Mouse (Mus musculus): ENCODE data around the gene Habp2. TPM values are rescaled to one million over a fixed set of nuclear protein-coding genes. Genes with fewer than 3 reads are reported as not detected.

Gene Habp2
- total RNA-seq (2014; fragmentation: Nextera tagmentation) (not detected in 2 replicates), total RNA-seq (2017) (not detected in 2 replicates)

DNA sequence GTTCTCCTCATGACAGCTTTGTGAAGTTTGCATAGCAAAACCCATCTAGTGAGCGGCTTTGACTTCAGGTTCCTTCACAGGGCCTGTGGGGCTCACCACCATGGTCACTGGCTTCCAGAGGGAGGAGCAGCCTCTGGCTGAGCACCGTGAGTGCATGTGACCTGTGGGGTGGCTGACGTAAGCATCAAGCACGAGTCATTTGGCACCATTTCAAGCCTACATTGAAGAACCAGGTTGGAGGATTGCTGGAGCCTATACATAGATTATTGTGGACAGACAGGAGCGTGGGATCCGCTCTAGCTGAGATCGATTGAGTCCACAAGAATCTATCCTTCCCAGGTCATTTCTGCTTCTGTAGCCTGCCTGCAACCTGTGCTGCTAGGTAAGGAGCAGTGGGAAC lies at the start of gene Habp2:
Gene Habp2, plus strand, starts transcription at position 272 of the 400 bp plus-strand sequence.
- no peak for ATAC-seq (replicated peaks; ENCODE audit: poor library complexity, severe bottlenecking)

GRCm38 (mm10) chr19:56238501-56238900 lies 48.4 kb upstream of the Habp2 start:
- no peak for ATAC-seq (replicated peaks; ENCODE audit: poor library complexity, severe bottlenecking)

DNA sequence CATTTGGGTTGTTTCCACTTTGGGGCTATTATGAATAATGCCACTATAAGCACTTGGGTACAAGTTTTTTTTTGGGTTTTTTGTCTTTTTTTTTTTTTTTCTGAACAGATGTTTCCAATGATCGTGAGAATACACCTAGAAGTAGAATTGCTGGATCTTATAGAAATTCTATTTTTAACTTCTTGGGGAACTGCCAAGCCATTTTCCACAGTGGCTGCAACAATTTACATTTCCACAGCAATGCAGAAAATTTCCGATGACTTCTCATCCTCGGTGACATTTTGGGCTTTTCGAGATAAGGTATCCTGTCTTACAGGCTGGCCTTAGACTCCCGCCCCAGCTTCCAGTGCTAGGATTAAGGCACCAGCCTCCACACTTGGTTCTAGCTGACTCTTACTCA lies 41.7 kb upstream of the Habp2 start:
- no peak for ATAC-seq (replicated peaks; ENCODE audit: poor library complexity, severe bottlenecking)

DNA sequence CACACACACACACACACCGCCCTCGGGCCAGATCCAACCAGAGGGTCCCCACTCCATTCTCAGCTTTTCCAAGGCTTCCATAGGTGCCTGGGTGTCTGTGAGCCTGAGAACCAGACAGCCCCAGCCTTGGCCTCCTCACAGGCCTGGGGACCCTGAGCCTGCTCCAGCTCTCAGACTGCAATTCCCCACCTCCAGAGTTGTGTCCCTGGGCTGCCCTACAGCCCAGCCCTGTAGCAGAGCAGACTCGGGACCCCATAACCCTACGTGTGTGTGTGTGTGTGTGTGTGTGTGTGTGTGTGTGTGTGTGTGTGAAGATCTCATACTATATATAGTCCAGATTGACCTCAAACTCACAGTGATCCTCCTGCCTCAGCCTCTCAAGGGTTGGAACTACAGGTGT lies 34.1 kb upstream of the Habp2 start:
- no peak for ATAC-seq (replicated peaks; ENCODE audit: poor library complexity, severe bottlenecking)

- ATAC-seq (replicated peaks; ENCODE audit: poor library complexity, severe bottlenecking), result no peak
These were observed 33.7 kb upstream of the Habp2 start for GRCm38 (mm10) chr19:56253271-56253670.

DNA sequence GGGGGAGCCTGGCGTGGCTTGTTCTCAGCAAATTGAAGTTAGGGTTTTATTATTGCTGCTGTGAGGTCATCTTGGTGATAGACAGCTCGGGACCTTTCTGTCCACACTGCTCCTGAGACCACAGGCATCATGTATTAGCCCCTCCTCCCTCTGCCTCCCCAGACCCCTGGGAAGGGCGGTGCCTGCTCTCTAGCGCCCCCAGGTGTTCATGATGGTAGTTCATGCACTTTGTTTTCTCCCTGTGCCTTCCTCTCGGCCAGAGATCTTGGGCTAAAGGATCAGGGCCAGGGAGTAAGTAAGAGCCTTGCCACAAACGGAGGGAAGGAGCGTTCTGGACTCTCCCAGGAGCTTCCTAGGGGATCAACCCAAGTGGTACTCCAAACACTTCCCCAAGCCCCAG lies 32.2 kb upstream of the Habp2 start:
- ATAC-seq (replicated peaks; ENCODE audit: poor library complexity, severe bottlenecking), result peak; percentile 44; the same call in 1 of the 2 replicates

- ATAC-seq (replicated peaks; ENCODE audit: poor library complexity, severe bottlenecking), result no peak
These were observed 31.4 kb upstream of the Habp2 start for GRCm38 (mm10) chr19:56255506-56255905.

DNA sequence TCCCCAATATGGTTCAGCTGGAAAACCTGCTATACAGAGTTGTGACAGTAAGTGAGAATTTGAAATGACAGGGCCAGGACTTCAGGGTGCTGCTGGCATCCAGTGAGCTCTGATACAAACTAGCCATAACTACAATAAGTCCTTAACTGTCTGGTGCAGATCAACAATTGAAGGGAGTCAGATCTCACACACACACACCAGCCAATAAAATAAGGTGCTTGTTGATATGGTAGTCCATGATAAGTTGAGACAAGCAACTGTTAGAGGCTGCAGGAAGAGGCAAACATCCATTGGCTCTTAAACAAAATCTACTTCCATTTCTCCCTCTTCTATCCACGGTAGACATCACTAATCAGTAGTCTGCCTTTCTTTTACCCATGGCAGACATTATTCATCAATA lies 30.7 kb upstream of the Habp2 start:
- ATAC-seq (replicated peaks; ENCODE audit: poor library complexity, severe bottlenecking), result no peak

DNA sequence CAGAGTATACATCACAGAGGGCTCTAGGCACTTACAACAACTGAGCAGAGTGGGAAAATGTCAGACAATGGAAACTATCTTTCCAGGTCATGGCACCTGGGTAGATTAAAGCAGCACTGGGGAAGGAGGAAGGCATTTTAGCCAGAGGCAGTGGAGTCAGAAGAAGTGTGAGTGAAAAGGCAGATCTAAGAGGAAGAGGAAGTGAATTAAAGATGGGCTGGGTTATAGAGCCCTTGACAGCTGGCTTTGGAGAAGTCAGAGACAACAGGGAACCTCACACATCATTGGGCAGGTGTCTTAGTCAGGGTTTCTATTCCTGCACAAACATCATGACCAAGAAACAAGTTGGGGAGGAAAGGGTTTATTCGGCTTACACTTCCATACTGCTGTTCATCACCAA lies 30.2 kb upstream of the Habp2 start:
- ATAC-seq (replicated peaks; ENCODE audit: poor library complexity, severe bottlenecking), result peak; percentile 82

DNA sequence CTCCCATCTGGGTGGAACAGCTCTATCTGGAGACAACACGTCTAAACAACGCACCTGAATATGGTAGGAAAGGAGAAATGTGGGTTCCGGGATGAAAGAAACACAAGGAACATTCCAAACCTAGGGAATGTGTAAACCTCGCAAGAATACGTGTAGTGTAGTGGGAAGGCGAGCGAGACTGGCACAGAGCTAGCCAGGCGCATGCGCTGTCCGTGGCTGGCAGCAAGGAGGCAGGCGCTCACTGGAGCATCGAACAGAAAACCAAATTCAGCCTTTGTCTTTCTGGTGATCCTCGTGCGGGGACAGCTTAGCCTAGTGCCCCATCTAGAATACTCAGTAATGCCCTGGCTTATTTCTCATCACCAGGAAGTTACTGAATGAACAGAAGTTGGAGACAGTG lies 23.2 kb upstream of the Habp2 start:
- ATAC-seq (replicated peaks; ENCODE audit: poor library complexity, severe bottlenecking), result no peak

DNA sequence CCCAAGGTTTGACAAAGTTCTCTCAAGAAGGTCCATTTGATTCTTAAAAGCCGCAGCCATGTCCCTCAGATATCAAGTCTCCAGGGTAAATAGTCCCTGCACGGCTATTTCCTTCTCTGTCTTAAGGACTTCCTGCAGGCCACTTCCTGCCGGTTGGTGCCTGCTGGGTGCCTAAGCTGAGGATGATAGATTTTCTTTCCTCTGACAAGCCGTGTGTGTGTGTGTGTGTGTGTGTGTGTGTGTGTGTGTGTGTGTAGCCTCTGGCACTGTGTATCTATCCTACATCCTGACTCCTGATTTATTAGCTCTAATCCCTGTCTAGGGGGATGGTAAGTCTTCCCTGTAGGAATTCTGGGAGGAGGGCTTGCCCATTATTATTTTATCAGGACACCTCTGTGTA lies 22.8 kb upstream of the Habp2 start:
- ATAC-seq (replicated peaks; ENCODE audit: poor library complexity, severe bottlenecking), result no peak

DNA sequence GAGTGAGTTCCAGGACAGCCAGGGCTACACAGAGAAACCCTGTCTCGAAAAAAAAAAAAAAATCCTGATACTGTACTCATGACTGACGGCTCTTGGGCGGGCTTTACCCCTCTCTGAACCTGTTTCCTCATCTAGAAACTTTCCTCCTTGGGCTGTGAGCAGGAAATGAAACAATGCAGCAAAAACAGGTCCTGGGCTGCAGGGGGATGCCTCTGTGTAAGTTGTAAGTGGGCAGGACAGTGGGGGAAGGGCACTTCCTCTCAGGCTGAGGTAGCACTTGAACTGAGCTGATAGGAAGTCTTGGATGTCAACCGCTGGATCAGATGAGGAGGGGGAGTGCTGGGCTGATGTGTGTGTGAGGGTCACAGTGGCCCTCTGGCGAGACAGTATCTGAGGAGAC lies 21.8 kb upstream of the Habp2 start:
- peak; percentile 82 for ATAC-seq (replicated peaks; ENCODE audit: poor library complexity, severe bottlenecking)

GRCm38 (mm10) chr19:56272081-56272480 lies 14.9 kb upstream of the Habp2 start:
- ATAC-seq (replicated peaks; ENCODE audit: poor library complexity, severe bottlenecking), result peak; percentile 92

DNA sequence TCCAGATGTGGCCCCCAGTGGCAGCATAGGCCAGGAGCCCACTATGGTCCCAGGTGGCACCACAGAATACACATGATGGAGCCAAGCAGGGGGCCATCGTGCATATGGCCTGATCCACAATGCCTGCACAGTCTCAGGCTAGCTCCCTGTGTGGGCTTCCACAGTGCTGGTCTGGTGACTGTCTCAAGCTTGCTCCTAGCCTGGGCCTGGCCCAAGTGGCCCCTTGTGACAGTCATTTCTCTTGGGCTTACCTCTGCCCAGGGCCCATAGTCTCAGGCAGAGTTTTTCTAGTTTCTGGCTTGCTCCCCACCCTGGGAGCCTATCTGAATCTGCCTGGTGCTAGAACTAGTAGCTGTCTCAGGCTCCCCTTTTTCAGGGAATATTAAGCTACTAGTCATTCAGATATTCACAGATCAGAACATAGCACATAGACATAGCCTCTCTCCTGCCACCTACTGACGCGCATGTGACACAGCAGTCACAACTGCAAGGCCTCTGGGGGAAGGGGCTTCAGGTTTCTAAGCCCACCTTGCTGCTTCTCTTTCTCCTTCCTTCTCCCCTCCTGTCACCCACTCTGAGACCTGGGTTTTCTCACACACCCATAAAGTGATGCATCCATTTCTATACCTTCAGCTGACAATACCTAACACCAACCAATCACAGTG lies 9.7 kb upstream of the Habp2 start:
- no peak for ATAC-seq (replicated peaks; ENCODE audit: poor library complexity, severe bottlenecking)

DNA sequence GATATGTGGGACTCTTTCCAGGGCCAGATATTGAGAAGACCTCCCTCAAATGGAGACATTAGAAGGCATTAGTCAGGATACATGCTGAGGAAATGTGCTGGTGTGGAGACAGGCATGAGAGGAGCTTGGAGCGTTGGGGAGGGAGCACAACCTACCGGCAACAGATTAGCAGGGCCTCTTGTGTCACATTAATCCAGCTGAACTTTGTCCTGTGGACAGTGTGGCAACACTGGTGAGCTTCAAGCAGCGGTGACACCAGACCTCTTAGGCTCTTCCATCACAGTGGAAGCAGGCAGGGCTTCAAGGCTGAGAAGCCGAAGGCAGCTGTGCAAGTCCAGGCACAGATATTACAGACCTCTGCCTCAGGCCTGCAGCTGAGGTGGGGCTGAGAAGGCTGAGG lies 9.0 kb upstream of the Habp2 start:
- no peak for ATAC-seq (replicated peaks; ENCODE audit: poor library complexity, severe bottlenecking)

- ATAC-seq (replicated peaks; ENCODE audit: poor library complexity, severe bottlenecking), result no peak
These were observed 8.6 kb upstream of the Habp2 start for GRCm38 (mm10) chr19:56278366-56278765.

DNA sequence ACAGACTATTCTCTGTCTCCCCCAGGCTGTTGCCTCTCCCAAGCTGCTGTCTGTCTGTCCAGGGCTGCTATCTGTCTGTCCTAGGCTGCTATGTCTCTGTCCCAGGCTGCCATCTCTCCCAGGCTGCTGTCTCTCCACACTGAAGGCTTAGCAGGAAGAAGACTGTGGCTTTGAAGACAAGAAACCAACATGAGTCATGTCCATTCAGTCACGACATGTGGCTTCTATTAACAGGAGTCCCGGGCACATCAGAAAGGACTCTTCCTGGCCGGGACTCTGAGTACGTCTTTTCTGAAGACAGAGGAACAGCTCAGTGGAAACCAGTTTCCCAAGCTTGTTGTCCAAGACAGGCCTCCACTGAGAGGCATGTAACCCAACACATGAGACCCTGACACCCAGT lies 1.7 kb upstream of the Habp2 start:
- ATAC-seq (replicated peaks; ENCODE audit: poor library complexity, severe bottlenecking), result no peak

GRCm38 (mm10) chr19:56287580-56288367 lies 837 bp downstream of the Habp2 start:
- no peak for ATAC-seq (replicated peaks; ENCODE audit: poor library complexity, severe bottlenecking)

DNA sequence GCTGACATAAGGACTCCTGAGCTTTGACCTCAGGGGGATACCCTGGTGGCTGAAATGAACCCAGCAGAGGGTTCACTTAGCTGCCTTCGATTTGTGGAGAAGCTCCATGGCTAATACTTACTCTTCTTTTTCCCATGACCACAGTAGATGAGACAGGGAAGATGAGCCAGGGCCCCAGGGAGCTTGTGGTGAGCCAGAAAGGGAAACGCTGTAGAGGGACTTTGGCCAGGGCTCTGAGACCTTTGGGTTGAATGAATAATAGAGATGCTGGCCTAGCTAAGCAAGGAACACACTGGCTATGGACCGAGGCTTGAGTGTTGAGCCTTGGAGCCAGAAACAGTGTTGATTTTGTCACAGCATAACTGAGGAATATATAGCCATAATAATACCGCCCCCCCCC lies 1.5 kb downstream of the Habp2 start:
- ATAC-seq (replicated peaks; ENCODE audit: poor library complexity, severe bottlenecking), result no peak

GRCm38 (mm10) chr19:56289642-56290041 lies 2.7 kb downstream of the Habp2 start:
- no peak for ATAC-seq (replicated peaks; ENCODE audit: poor library complexity, severe bottlenecking)

DNA sequence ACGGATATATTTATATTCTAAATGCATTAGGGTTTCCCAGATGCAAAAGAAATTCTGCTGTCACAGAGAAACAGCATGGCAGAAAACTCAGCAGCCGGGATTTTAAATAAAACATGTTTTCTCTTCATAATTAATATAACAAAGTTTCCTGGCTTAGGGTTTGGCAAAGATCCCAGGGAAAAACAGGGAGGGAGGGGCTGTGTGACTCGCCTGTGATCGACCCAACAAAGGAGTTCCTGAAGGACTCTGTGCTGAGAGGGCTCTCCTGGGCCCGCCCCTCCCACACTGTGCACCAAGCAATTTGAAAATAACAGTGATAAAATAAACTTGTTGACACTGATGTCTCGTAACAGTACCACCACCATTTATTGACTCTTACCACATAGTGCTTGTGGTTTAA lies 5.0 kb downstream of the Habp2 start:
- ATAC-seq (replicated peaks; ENCODE audit: poor library complexity, severe bottlenecking), result 0 out of 2 replicates have a peak, but pooled peaks have one; percentile 7

GRCm38 (mm10) chr19:56292335-56292734 lies 5.4 kb downstream of the Habp2 start:
- 0 out of 2 replicates have a peak, but pooled peaks have one; percentile 14 for ATAC-seq (replicated peaks; ENCODE audit: poor library complexity, severe bottlenecking)
